Mouse (Mus musculus) cortical plate, adult 2 months (tissue): Measurements from ENCODE around the gene Tspan12.

Source experiments
- CTCF ChIP-seq: fragments of 200-500 bp; IDR thresholded peaks from 2 replicates; pipeline ENCODE4 v1.5.1; 2011; ENCODE audit warnings: mild to moderate bottlenecking, control low read depth, low read length; ENCODE audit not compliant: insufficient read depth; ENCODE audit errors: extremely low read depth
- POLR2A ChIP-seq: fragments of 200-500 bp; IDR thresholded peaks from 2 replicates; pipeline ENCODE4 v1.6.1; 2011; ENCODE audit warnings: mild to moderate bottlenecking, low read length, control low read depth; ENCODE audit not compliant: insufficient read depth; ENCODE audit errors: extremely low read depth

DNA sequence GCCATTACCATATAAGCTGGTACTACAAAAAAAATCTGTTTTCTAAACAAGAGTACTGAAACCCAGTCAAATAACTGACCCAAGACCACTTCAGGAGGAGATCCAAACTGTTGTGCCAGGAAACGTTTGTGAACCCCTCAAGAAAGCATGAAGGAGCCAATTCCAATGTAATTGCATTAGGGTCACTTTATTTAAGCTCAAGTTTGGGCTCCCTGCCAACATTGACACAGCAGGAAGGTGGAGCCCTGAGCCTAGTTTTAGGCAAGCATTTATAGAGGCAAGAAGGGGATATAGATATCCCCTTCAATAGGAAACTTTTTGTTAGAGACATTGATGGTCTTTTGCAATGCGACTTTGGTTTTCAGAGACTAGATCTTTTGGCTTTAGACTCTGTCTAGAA, 111.7 kb downstream of the Tspan12 start:
- TF ChIP-seq POLR2A (no peak), CTCF (no peak)
